Mouse (Mus musculus): Measurements from ENCODE around the gene Nkx6-2.

GRCm38 (mm10) chr7:139538541-139538940 is 44.1 kb downstream of the Nkx6-2 start:
- no peak for TF ChIP-seq EP300 (IDR thresholded peaks at IDR 0.05; ENCODE audit: low read depth)
- TF ChIP-seq CTCF (IDR thresholded peaks at IDR 0.05; ENCODE audit: low read depth), result no peak

All from liver, embryonic 14.5 days (tissue).